Mouse (Mus musculus) erythroblast, adult 5-6 weeks (primary cell): ENCODE results near the gene Fzd9. TPM values are rescaled to one million over a fixed set of nuclear protein-coding genes. Genes with fewer than 3 reads are reported as not detected.

ENCODE experiments used
- total RNA-seq, 2 experiments: library from RNA; stranded (forward) in 1 of 2; stranded (reverse) in 1 of 2; fragments of 150-400 nt in 1 of 2; fragments of 200-764, 138-1000 nt in 1 of 2; gene quantifications; 2 replicates each; pipeline versions ENCODE4 v1.2.3 to v1.2.4; 2015 to 2017; ENCODE audit warnings: low replicate concordance in 2 of 2

Fzd9 gene
- total RNA-seq, 2 experiments from 2014 or later, result not detected

Other genes starting within 250 kb of the Fzd9 start
- gene Abhd11, start 242.1 kb downstream of the Fzd9 start, total RNA-seq (2015; ENCODE audit: low replicate concordance), result 4.6 and 19.0 TPM in 2 replicates
- 11.6 and 17.5 TPM in 2 replicates for gene Abhd11, start 242.1 kb downstream of the Fzd9 start, total RNA-seq (2017; ENCODE audit: low replicate concordance)
- gene Stx1a, start 227.7 kb downstream of the Fzd9 start, total RNA-seq (2015; ENCODE audit: low replicate concordance), result not detected in 2 replicates
- gene Stx1a, start 227.7 kb downstream of the Fzd9 start, total RNA-seq (2017; ENCODE audit: low replicate concordance), result not detected in 2 replicates
- 1.5 and 7.9 TPM in 2 replicates for gene Dnajc30, start 187.0 kb downstream of the Fzd9 start, total RNA-seq (2015; ENCODE audit: low replicate concordance)
- gene Dnajc30, start 187.0 kb downstream of the Fzd9 start, total RNA-seq (2017; ENCODE audit: low replicate concordance), result 2.2 and 4.6 TPM in 2 replicates
- gene Bud23, start 186.3 kb downstream of the Fzd9 start, total RNA-seq (2015; ENCODE audit: low replicate concordance), result 23.4 and 30.9 TPM in 2 replicates
- 12.0 and 17.3 TPM in 2 replicates for gene Bud23, start 186.3 kb downstream of the Fzd9 start, total RNA-seq (2017; ENCODE audit: low replicate concordance)
- not detected in 2 replicates for gene Vps37d, start 173.0 kb downstream of the Fzd9 start, total RNA-seq (2015; ENCODE audit: low replicate concordance)
- not detected in 2 replicates for gene Vps37d, start 173.0 kb downstream of the Fzd9 start, total RNA-seq (2017; ENCODE audit: low replicate concordance)
- not detected in 2 replicates for gene Mlxipl, start 161.3 kb downstream of the Fzd9 start, total RNA-seq (2015; ENCODE audit: low replicate concordance)
- 0.51 TPM in 1 of 2 replicates, not detected in the other for gene Mlxipl, start 161.3 kb downstream of the Fzd9 start, total RNA-seq (2017; ENCODE audit: low replicate concordance)
- gene Tbl2, start 101.6 kb downstream of the Fzd9 start, total RNA-seq (2015; ENCODE audit: low replicate concordance), result 1.5 and 3.6 TPM in 2 replicates
- 2.8 and 3.7 TPM in 2 replicates for gene Tbl2, start 101.6 kb downstream of the Fzd9 start, total RNA-seq (2017; ENCODE audit: low replicate concordance)
- 6.0 and 10.0 TPM in 2 replicates for gene Bcl7b, start 82.9 kb downstream of the Fzd9 start, total RNA-seq (2015; ENCODE audit: low replicate concordance)
- 12.9 and 19.2 TPM in 2 replicates for gene Bcl7b, start 82.9 kb downstream of the Fzd9 start, total RNA-seq (2017; ENCODE audit: low replicate concordance)
- 33.4 and 39.8 TPM in 2 replicates for gene Baz1b, start 64.0 kb downstream of the Fzd9 start, total RNA-seq (2015; ENCODE audit: low replicate concordance)
- gene Baz1b, start 64.0 kb downstream of the Fzd9 start, total RNA-seq (2017; ENCODE audit: low replicate concordance), result 91.2 and 108 TPM in 2 replicates
- gene Fkbp6, start 98.8 kb upstream of the Fzd9 start, total RNA-seq (2015; ENCODE audit: low replicate concordance), result not detected in 2 replicates
- not detected in 2 replicates for gene Fkbp6, start 98.8 kb upstream of the Fzd9 start, total RNA-seq (2017; ENCODE audit: low replicate concordance)
- gene Trim50, start 102.1 kb upstream of the Fzd9 start, total RNA-seq (2015; ENCODE audit: low replicate concordance), result not detected in 2 replicates
- gene Trim50, start 102.1 kb upstream of the Fzd9 start, total RNA-seq (2017; ENCODE audit: low replicate concordance), result not detected in 2 replicates
- 0.77 and 4.6 TPM in 2 replicates for gene Nsun5, start 118.7 kb upstream of the Fzd9 start, total RNA-seq (2015; ENCODE audit: low replicate concordance)
- gene Nsun5, start 118.7 kb upstream of the Fzd9 start, total RNA-seq (2017; ENCODE audit: low replicate concordance), result 1.7 and 3.2 TPM in 2 replicates
- gene Pom121, start 143.3 kb upstream of the Fzd9 start, total RNA-seq (2015; ENCODE audit: low replicate concordance), result 13.8 and 21.3 TPM in 2 replicates
- gene Pom121, start 143.3 kb upstream of the Fzd9 start, total RNA-seq (2017; ENCODE audit: low replicate concordance), result 2.8 and 4.3 TPM in 2 replicates